ENCODE assay signal across 27 mouse cellular contexts in the genomic region with DNA sequence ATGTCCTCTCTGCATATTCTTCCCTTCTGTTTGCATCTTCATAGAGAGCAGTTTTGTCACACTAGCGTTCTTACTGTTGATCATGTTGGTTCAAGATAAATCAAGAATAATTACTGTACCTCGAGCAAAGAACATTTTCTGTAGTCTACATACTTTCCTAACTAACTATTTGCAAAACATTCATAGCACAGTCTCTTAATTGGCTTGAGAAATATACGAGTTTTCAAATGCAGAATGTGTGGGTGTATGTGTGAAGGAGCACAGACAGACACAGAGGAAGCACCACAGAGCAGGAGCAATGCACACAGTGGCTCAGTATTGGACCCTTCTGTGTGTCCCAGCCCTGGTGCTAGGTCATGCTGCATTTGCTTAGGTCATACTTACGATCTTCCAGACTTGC.
DNase-seq lines count a peak whose midpoint lies in the region; ATAC-seq lines count a peak whose summit lies in the region.
"Had no signal": no experiment of that assay in that cellular context is flagged by ENCODE, and none has a peak within 500 bp of the region (broad histone marks: within the 10 kb centered on the region; RNA-seq: fewer than 3 reads in every experiment).

No protein-coding gene starts in this region.

- no peak overlapping the region for H3K9ac ChIP-seq in forebrain, embryonic 15.5 days (replicated peaks)
- no peak overlapping the region for H3K9ac ChIP-seq in forebrain, embryonic 11.5 days (ENCODE audit: low read length)
- no peak overlapping the region for H3K9ac ChIP-seq in intestine, embryonic 15.5 days
- H3K9ac ChIP-seq: embryonic facial prominence, embryonic 15.5 days; heart, embryonic 15.5 days; hindbrain, embryonic 15.5 days; kidney, embryonic 15.5 days; midbrain, embryonic 13.5 days; neural tube, embryonic 13.5 days had no signal

- no peaks in the 10 kb centered on the region for H3K36me3 ChIP-seq in forebrain, embryonic 15.5 days
- no peaks in the 10 kb centered on the region for H3K36me3 ChIP-seq in forebrain, embryonic 11.5 days (ENCODE audit: control insufficient read depth, insufficient read depth, low read length)
- no peaks in the 10 kb centered on the region for H3K36me3 ChIP-seq in intestine, embryonic 15.5 days
- H3K36me3 ChIP-seq: embryonic facial prominence, embryonic 15.5 days; G1E; heart, embryonic 15.5 days; hindbrain, embryonic 15.5 days; kidney, embryonic 15.5 days; midbrain, embryonic 13.5 days; neural tube, embryonic 13.5 days had no signal

- no peaks in the 10 kb centered on the region; the same call in 1 of the 2 replicates for H3K4me1 ChIP-seq in forebrain, embryonic 15.5 days
- H3K4me1 ChIP-seq in forebrain, embryonic 11.5 days (replicated peaks; ENCODE audit: control insufficient read depth, insufficient read depth, low read length): no peaks in the 10 kb centered on the region
- no peaks in the 10 kb centered on the region for H3K4me1 ChIP-seq in intestine, embryonic 15.5 days (replicated peaks)
- H3K4me1 ChIP-seq: embryonic facial prominence, embryonic 15.5 days; heart, embryonic 15.5 days; hindbrain, embryonic 15.5 days; kidney, embryonic 15.5 days; midbrain, embryonic 13.5 days; neural tube, embryonic 13.5 days had no signal

- no peak for DNase-seq in forebrain, embryonic 11.5 days (ENCODE audit: low spot score)
- DNase-seq in layer of hippocampus, adult 11-12 months (ENCODE audit: low spot score): peak; percentile 14
- DNase-seq in layer of hippocampus, postnatal 25 days (ENCODE audit: extremely low spot score in 1 of 2, low spot score in 1 of 2): no peak
- peak; percentile 57 for DNase-seq in brain, adult 2 months (ENCODE audit: low read depth, low spot score)
- peak; percentile 5 for DNase-seq in right cerebral cortex, postnatal 25 days
- DNase-seq: adrenal gland, postnatal 10 days; cerebellum, adult 11-12 months; cerebellum, postnatal 25 days; embryo, embryonic 11 days; gastrocnemius, postnatal 25 days; heart, adult 2 months; heart, postnatal 4 days; lung, adult 18-20 months; lung, postnatal 14 days; thymus, postnatal 14 days had no signal

- no peak overlapping the region for H3K27ac ChIP-seq in forebrain, embryonic 15.5 days (replicated peaks)
- H3K27ac ChIP-seq in forebrain, embryonic 11.5 days (ENCODE audit: low read depth, low read length): no peak overlapping the region
- H3K27ac ChIP-seq in intestine, embryonic 15.5 days: no peak overlapping the region
- H3K27ac ChIP-seq: embryonic facial prominence, embryonic 15.5 days; heart, adult 2 months; heart, embryonic 15.5 days; hindbrain, embryonic 15.5 days; kidney, embryonic 15.5 days; midbrain, embryonic 13.5 days; neural tube, embryonic 13.5 days had no signal

- no peak overlapping the region for H3K4me2 ChIP-seq in forebrain, embryonic 15.5 days (replicated peaks)
- H3K4me2 ChIP-seq in forebrain, embryonic 11.5 days (ENCODE audit: low read depth, low read length, severe bottlenecking): no peak overlapping the region
- no peak overlapping the region for H3K4me2 ChIP-seq in intestine, embryonic 15.5 days (replicated peaks)
- H3K4me2 ChIP-seq: embryonic facial prominence, embryonic 15.5 days; heart, embryonic 15.5 days; hindbrain, embryonic 15.5 days; kidney, embryonic 15.5 days; liver, embryonic 11.5 days; midbrain, embryonic 13.5 days; neural tube, embryonic 13.5 days had no signal

- peak; percentile 71; the same call in 1 of the 2 replicates for ATAC-seq in forebrain, embryonic 15.5 days (replicated peaks)
- no peak for ATAC-seq in forebrain, embryonic 11.5 days (replicated peaks; ENCODE audit: low FRiP score)
- no peak for ATAC-seq in intestine, embryonic 15.5 days
- ATAC-seq: activated CD4-positive, CD25-positive, alpha-beta regulatory T cell, adult 4 months; intestine, embryonic 16.5 days; midbrain, embryonic 13.5 days had no signal

- H3K9me3 ChIP-seq in forebrain, embryonic 15.5 days: no peaks in the 10 kb centered on the region
- no peaks in the 10 kb centered on the region for H3K9me3 ChIP-seq in forebrain, embryonic 11.5 days (ENCODE audit: control insufficient read depth, low read length)
- no peaks in the 10 kb centered on the region for H3K9me3 ChIP-seq in intestine, embryonic 15.5 days
- H3K9me3 ChIP-seq: embryonic facial prominence, embryonic 15.5 days; heart, embryonic 15.5 days; hindbrain, embryonic 15.5 days; kidney, embryonic 15.5 days; midbrain, embryonic 13.5 days; neural tube, embryonic 13.5 days had no signal

- H3K27me3 ChIP-seq in forebrain, embryonic 15.5 days: no peaks in the 10 kb centered on the region
- no peaks in the 10 kb centered on the region for H3K27me3 ChIP-seq in forebrain, embryonic 11.5 days (ENCODE audit: control insufficient read depth, insufficient read depth, low read length)
- H3K27me3 ChIP-seq in intestine, embryonic 15.5 days (replicated peaks): no peaks in the 10 kb centered on the region
- H3K27me3 ChIP-seq: embryonic facial prominence, embryonic 15.5 days; heart, embryonic 15.5 days; hindbrain, embryonic 15.5 days; kidney, embryonic 15.5 days; midbrain, embryonic 13.5 days; neural tube, embryonic 13.5 days had no signal

- 46% methylated on average over 4 of the region's 4 CpGs for WGBS in forebrain, embryonic 15.5 days
- WGBS in forebrain, embryonic 11.5 days: 78% methylated on average over 4 of the region's 4 CpGs
- WGBS in intestine, embryonic 15.5 days: 67% methylated on average over 4 of the region's 4 CpGs

- H3K4me3 ChIP-seq in forebrain, embryonic 15.5 days: no peak overlapping the region
- H3K4me3 ChIP-seq in forebrain, embryonic 11.5 days (ENCODE audit: low read depth, low read length): no peak overlapping the region
- no peak overlapping the region for H3K4me3 ChIP-seq in intestine, embryonic 15.5 days (replicated peaks)
- H3K4me3 ChIP-seq: embryonic facial prominence, embryonic 15.5 days; heart, adult 2 months; heart, embryonic 15.5 days; hindbrain, embryonic 15.5 days; kidney, embryonic 15.5 days; midbrain, embryonic 13.5 days; neural tube, embryonic 13.5 days had no signal

Comparison
In these comparisons a context has a peak if more than half of its experiments do, and no peak if none do; other contexts are left out.
1. DNase-seq: peak in layer of hippocampus, adult 11-12 months (single experiment), brain, adult 2 months (single experiment) and right cerebral cortex, postnatal 25 days (single experiment); none in forebrain, embryonic 11.5 days (single experiment) and layer of hippocampus, postnatal 25 days (0 of 2).